Mouse (Mus musculus) brain, embryonic 14.5 days (tissue): Measurements from ENCODE around the gene Tox2. TPM values are rescaled to one million over a fixed set of nuclear protein-coding genes. Genes with fewer than 3 reads are reported as not detected.

Experiments
- DNase-seq: peaks from one replicate; pipeline ENCODE4 v3.0.0-alpha.2; 2011; ENCODE audit warnings: low read depth
- CTCF ChIP-seq: fragments of 200-500 bp; IDR thresholded peaks from 2 replicates; pipeline ENCODE4 v1.5.1; 2012; ENCODE audit warnings: inconsistent platforms, mild to moderate bottlenecking, moderate library complexity, borderline replicate concordance; ENCODE audit not compliant: insufficient read depth, insufficient read length; ENCODE audit errors: extremely low read depth
- POLR2A ChIP-seq: fragments of 200-500 bp; IDR thresholded peaks from 2 replicates; pipeline ENCODE4 v1.6.1; 2012; ENCODE audit warnings: mild to moderate bottlenecking, inconsistent platforms, borderline replicate concordance; ENCODE audit not compliant: poor library complexity, insufficient read depth, insufficient read length, severe bottlenecking; ENCODE audit errors: extremely low read depth
- polyA plus RNA-seq: library from polyadenylated mRNA; depleted of rRNA; stranded (reverse); fragments of >200 nt; gene quantifications from 2 replicates; pipeline ENCODE4 v1.2.3, GENCODE M21; 2012

Tox2 gene
- polyA plus RNA-seq, 1 experiment = 70.4 TPM

GRCm38 (mm10) chr2:163205737-163206490 lies 3.0 kb downstream of the Tox2 start:
- peak; percentile 85 for DNase-seq
- no peak for TF ChIP-seq CTCF
- TF ChIP-seq POLR2A = no peak

GRCm38 (mm10) chr2:163207315-163207714 lies 4.4 kb downstream of the Tox2 start:
- TF ChIP-seq CTCF (peak; percentile 48; the same call in 1 of the 2 replicates), POLR2A (no peak)
- DNase-seq = no peak

- DNase-seq = no peak
- TF ChIP-seq POLR2A (no peak), CTCF (no peak)
Observed at GRCm38 (mm10) chr2:163209139-163209538, 6.2 kb downstream of the Tox2 start.

- TF ChIP-seq POLR2A = no peak
- no peak for TF ChIP-seq CTCF
- no peak for DNase-seq
Observed at GRCm38 (mm10) chr2:163213085-163213484, 10.2 kb downstream of the Tox2 start.

- no peak for DNase-seq
- TF ChIP-seq CTCF = no peak
- TF ChIP-seq POLR2A = no peak
Observed at GRCm38 (mm10) chr2:163218095-163218494, 15.2 kb downstream of the Tox2 start.

- DNase-seq = peak; percentile 48
- TF ChIP-seq POLR2A = no peak
- no peak for TF ChIP-seq CTCF
Observed at GRCm38 (mm10) chr2:163218571-163218970, 15.6 kb downstream of the Tox2 start.

- TF ChIP-seq POLR2A (no peak), CTCF (no peak)
- peak; percentile 59 for DNase-seq
Observed at GRCm38 (mm10) chr2:163219447-163219846, 16.5 kb downstream of the Tox2 start.

GRCm38 (mm10) chr2:163220706-163221105 lies 17.8 kb downstream of the Tox2 start:
- DNase-seq = no peak
- no peak for TF ChIP-seq CTCF
- no peak for TF ChIP-seq POLR2A

GRCm38 (mm10) chr2:163225302-163225701 lies 22.4 kb downstream of the Tox2 start:
- peak; percentile 64 for DNase-seq
- TF ChIP-seq POLR2A = no peak
- no peak for TF ChIP-seq CTCF

GRCm38 (mm10) chr2:163229050-163229449 lies 26.1 kb downstream of the Tox2 start:
- DNase-seq = no peak
- no peak for TF ChIP-seq CTCF
- no peak for TF ChIP-seq POLR2A

GRCm38 (mm10) chr2:163231781-163232534 lies 29.0 kb downstream of the Tox2 start:
- peak; percentile 81 for DNase-seq
- TF ChIP-seq CTCF (no peak), POLR2A (no peak)
